8 mouse cellular contexts compared by ENCODE assay signal in the genomic region with DNA sequence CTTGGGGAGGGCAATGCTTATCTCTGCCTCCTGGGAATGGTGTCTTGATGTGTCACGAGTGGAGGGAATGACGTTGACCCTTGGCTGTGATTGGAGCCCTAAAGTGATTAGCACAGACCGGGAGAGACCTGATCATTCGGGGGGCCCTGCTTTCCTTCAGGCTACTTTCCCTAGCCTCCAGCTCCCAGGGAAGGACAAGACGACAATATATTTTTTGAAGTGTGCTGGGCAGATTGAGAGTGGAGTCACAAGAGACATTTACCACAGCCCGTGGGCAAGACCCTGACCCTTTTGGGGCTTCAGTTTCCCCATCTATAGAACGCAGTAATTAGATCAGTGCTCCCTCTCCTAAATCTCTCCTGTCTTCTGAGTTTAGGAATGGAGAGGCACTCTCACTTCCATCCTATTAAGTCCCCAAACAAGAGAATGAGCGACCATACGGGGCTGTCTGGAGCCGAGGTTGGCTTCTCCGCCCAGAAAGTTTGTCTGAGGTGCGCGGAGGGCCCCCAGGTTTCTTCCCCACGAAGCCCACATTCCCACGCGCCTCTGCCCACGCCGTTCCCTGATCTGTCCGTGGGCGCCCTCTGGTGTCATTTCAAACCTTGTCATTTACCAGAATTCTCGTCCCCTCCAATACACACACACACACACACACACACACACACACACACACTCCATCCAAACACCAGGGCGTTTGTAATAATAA. TPM values are rescaled to one million over a fixed set of nuclear protein-coding genes. Genes with fewer than 3 reads are reported as not detected.
A peak's percentile ranks its signal among the peaks of the same experiment; 100 is the strongest.
DNase-seq lines count a peak whose midpoint lies in the region; ATAC-seq and TF ChIP-seq lines count a peak whose summit lies in the region.

No protein-coding gene starts in this region.

- peak; percentile 62 for TF ChIP-seq CTCF in kidney, postnatal 0 days (IDR thresholded peaks at IDR 0.05; ENCODE audit: low read depth)

- peaks cover 9% of the 10 kb centered on the region for H3K4me1 ChIP-seq in heart, embryonic 11.5 days (ENCODE audit: control insufficient read depth, insufficient read depth, low read length)
- H3K4me1 ChIP-seq in kidney, postnatal 0 days (replicated peaks; ENCODE audit: insufficient read depth, low read length) = peaks cover 8% of the 10 kb centered on the region; the same call in 1 of the 2 replicates
- no peaks in the 10 kb centered on the region; the same call in 1 of the 2 replicates for H3K4me1 ChIP-seq in liver, embryonic 11.5 days (replicated peaks; ENCODE audit: control insufficient read depth, insufficient read depth, low read length)
- 0 out of 2 replicates have a peak, but pooled peaks cover 5% of the 10 kb centered on the region for H3K4me1 ChIP-seq in neural tube, embryonic 14.5 days (ENCODE audit: control insufficient read depth, insufficient read depth, low read length)

- H3K9ac ChIP-seq in heart, embryonic 11.5 days (ENCODE audit: low read depth, low read length) = peak overlapping the region; percentile 34; the same call in 1 of the 2 replicates
- H3K9ac ChIP-seq in kidney, postnatal 0 days (ENCODE audit: low read depth, low read length) = no peak overlapping the region
- no peak overlapping the region for H3K9ac ChIP-seq in liver, embryonic 11.5 days (ENCODE audit: low read depth, low read length)
- H3K9ac ChIP-seq in neural tube, embryonic 14.5 days (replicated peaks; ENCODE audit: low read depth, low read length) = no peak overlapping the region

- no peak overlapping the region for H3K27ac ChIP-seq in heart, embryonic 11.5 days (ENCODE audit: low read depth, low read length)
- no peak overlapping the region for H3K27ac ChIP-seq in kidney, postnatal 0 days
- no peak overlapping the region for H3K27ac ChIP-seq in liver, embryonic 11.5 days (ENCODE audit: low read depth, low read length)
- H3K27ac ChIP-seq in neural tube, embryonic 14.5 days (ENCODE audit: low read depth, low read length) = no peak overlapping the region

- H3K4me3 ChIP-seq in heart, embryonic 11.5 days (ENCODE audit: low read depth, low read length) = peak overlapping the region; percentile 67
- peak overlapping the region; percentile 56; the same call in 1 of the 2 replicates for H3K4me3 ChIP-seq in kidney, postnatal 0 days (replicated peaks; ENCODE audit: low read depth, low read length)
- H3K4me3 ChIP-seq in liver, embryonic 11.5 days (ENCODE audit: low read depth, low read length) = peak overlapping the region; percentile 60
- H3K4me3 ChIP-seq in neural tube, embryonic 14.5 days (ENCODE audit: low read depth, low read length) = peak overlapping the region; percentile 48

- H3K9me3 ChIP-seq in heart, embryonic 11.5 days (replicated peaks; ENCODE audit: control insufficient read depth, low read length) = no peaks in the 10 kb centered on the region
- H3K9me3 ChIP-seq in kidney, postnatal 0 days (replicated peaks; ENCODE audit: low read length) = no peaks in the 10 kb centered on the region
- no peaks in the 10 kb centered on the region; the same call in 1 of the 2 replicates for H3K9me3 ChIP-seq in liver, embryonic 11.5 days (ENCODE audit: control insufficient read depth, low read length)
- no peaks in the 10 kb centered on the region; the same call in 1 of the 2 replicates for H3K9me3 ChIP-seq in neural tube, embryonic 14.5 days (ENCODE audit: control insufficient read depth, low read length)

- peak; percentile 64 for DNase-seq in right cerebral cortex, adult 18-20 months
- DNase-seq in right cerebral cortex, postnatal 25 days = no peak
- DNase-seq in cerebellum, postnatal 25 days = peak; percentile 71 to 87
- DNase-seq in kidney, postnatal 0 days (ENCODE audit: low spot score) = peak; percentile 51
- DNase-seq in liver, embryonic 11.5 days (ENCODE audit: low spot score) = peak; percentile 43
- DNase-seq in T-cell, adult 2 months (ENCODE audit: low spot score) = no peak

- ATAC-seq in heart, embryonic 11.5 days (replicated peaks; ENCODE audit: insufficient number of reproducible peaks, low FRiP score, low TSS enrichment) = no peak
- peak; percentile 36; the same call in 1 of the 2 replicates for ATAC-seq in kidney, postnatal 0 days (replicated peaks; ENCODE audit: low FRiP score, low read depth)
- ATAC-seq in liver, embryonic 11.5 days (replicated peaks; ENCODE audit: low FRiP score) = no peak
- peak; percentile 47; the same call in 1 of the 2 replicates for ATAC-seq in neural tube, embryonic 14.5 days (ENCODE audit: low read depth)

- peak overlapping the region; percentile 98 for H3K4me2 ChIP-seq in heart, embryonic 11.5 days
- H3K4me2 ChIP-seq in kidney, postnatal 0 days (ENCODE audit: low read length) = peak overlapping the region; percentile 94
- peak overlapping the region; percentile 90 for H3K4me2 ChIP-seq in liver, embryonic 11.5 days
- peak overlapping the region; percentile 82 for H3K4me2 ChIP-seq in neural tube, embryonic 14.5 days (ENCODE audit: low read depth, low read length)

- no peaks in the 10 kb centered on the region for H3K36me3 ChIP-seq in heart, embryonic 11.5 days (ENCODE audit: control insufficient read depth, insufficient read depth, low read length)
- H3K36me3 ChIP-seq in kidney, postnatal 0 days (ENCODE audit: insufficient read depth, low read length) = no peaks in the 10 kb centered on the region
- H3K36me3 ChIP-seq in liver, embryonic 11.5 days (ENCODE audit: control insufficient read depth, insufficient read depth, low read length) = no peaks in the 10 kb centered on the region
- H3K36me3 ChIP-seq in neural tube, embryonic 14.5 days (ENCODE audit: control insufficient read depth, insufficient read depth, low read length) = no peaks in the 10 kb centered on the region

- WGBS in heart, embryonic 11.5 days (ENCODE audit: insufficient replicate concordance) = 4% methylated on average over 22 of the region's 22 CpGs
- WGBS in kidney, postnatal 0 days = 6% methylated on average over 22 of the region's 22 CpGs
- 9% methylated on average over 22 of the region's 22 CpGs for WGBS in liver, embryonic 11.5 days
- WGBS in neural tube, embryonic 14.5 days = 6% methylated on average over 22 of the region's 22 CpGs

- peaks cover 72% of the 10 kb centered on the region for H3K27me3 ChIP-seq in heart, embryonic 11.5 days (ENCODE audit: control insufficient read depth, insufficient read depth, low read length)
- peaks cover 40% of the 10 kb centered on the region for H3K27me3 ChIP-seq in kidney, postnatal 0 days (ENCODE audit: insufficient read depth, low read length)
- peaks cover 81% of the 10 kb centered on the region for H3K27me3 ChIP-seq in liver, embryonic 11.5 days (replicated peaks; ENCODE audit: control insufficient read depth, insufficient read depth, low read length)
- peaks cover 53% of the 10 kb centered on the region for H3K27me3 ChIP-seq in neural tube, embryonic 14.5 days (ENCODE audit: control insufficient read depth, insufficient read depth, low read length)

RNA-seq across cellular contexts. Expression of gene Prdm12, which starts 15.2 kb away (rescaled TPM):
- polyA plus RNA-seq in heart, embryonic 11.5 days (2014; fragmentation: Nextera tagmentation; extraction: Ambion mirVana) = 0.08 and 0.09 TPM in 2 replicates
- not detected in 2 replicates for polyA plus RNA-seq in kidney, postnatal 0 days (2015; fragmentation: Nextera tagmentation; extraction: Ambion mirVana)
- polyA plus RNA-seq in liver, embryonic 11.5 days (2014; fragmentation: Nextera tagmentation; extraction: Ambion mirVana) = 0.07 TPM in 1 of 2 replicates, not detected in the other
- polyA plus RNA-seq in neural tube, embryonic 14.5 days (2014; fragmentation: Nextera tagmentation; extraction: Ambion mirVana) = 1.1 and 16.6 TPM in 2 replicates

RNA-seq across cellular contexts. Expression of gene Exosc2, which starts 15.5 kb away (rescaled TPM):
- 42.8 and 47.2 TPM in 2 replicates for polyA plus RNA-seq in heart, embryonic 11.5 days (2014; fragmentation: Nextera tagmentation; extraction: Ambion mirVana)
- polyA plus RNA-seq in kidney, postnatal 0 days (2015; fragmentation: Nextera tagmentation; extraction: Ambion mirVana) = 35.9 and 41.8 TPM in 2 replicates
- polyA plus RNA-seq in liver, embryonic 11.5 days (2014; fragmentation: Nextera tagmentation; extraction: Ambion mirVana) = 86.0 and 96.1 TPM in 2 replicates
- polyA plus RNA-seq in neural tube, embryonic 14.5 days (2014; fragmentation: Nextera tagmentation; extraction: Ambion mirVana) = 30.4 and 35.9 TPM in 2 replicates

RNA-seq across cellular contexts. Expression of gene Abl1, which starts 33.2 kb away (rescaled TPM):
- 29.5 and 35.6 TPM in 2 replicates for polyA plus RNA-seq in heart, embryonic 11.5 days (2014; fragmentation: Nextera tagmentation; extraction: Ambion mirVana)
- 24.1 and 26.5 TPM in 2 replicates for polyA plus RNA-seq in kidney, postnatal 0 days (2015; fragmentation: Nextera tagmentation; extraction: Ambion mirVana)
- 26.7 and 28.9 TPM in 2 replicates for polyA plus RNA-seq in liver, embryonic 11.5 days (2014; fragmentation: Nextera tagmentation; extraction: Ambion mirVana)
- polyA plus RNA-seq in neural tube, embryonic 14.5 days (2014; fragmentation: Nextera tagmentation; extraction: Ambion mirVana) = 14.5 and 20.4 TPM in 2 replicates

Comparison
In these comparisons a context has a peak if more than half of its experiments do, and no peak if none do; other contexts are left out.
1. DNase-seq: peak in right cerebral cortex, adult 18-20 months (single experiment), cerebellum, postnatal 25 days (2 of 2), kidney, postnatal 0 days (single experiment) and liver, embryonic 11.5 days (single experiment); none in right cerebral cortex, postnatal 25 days (single experiment) and T-cell, adult 2 months (single experiment).
2. ATAC-seq: peak in kidney, postnatal 0 days (single experiment) and neural tube, embryonic 14.5 days (single experiment); none in heart, embryonic 11.5 days (single experiment) and liver, embryonic 11.5 days (single experiment).
3. Peak in every context shown above with its lines, with median percentiles within 50 percentile points of each other: H3K4me2 ChIP-seq and H3K4me3 ChIP-seq.